Mouse (Mus musculus) E14TG2a.4 (cell line): ENCODE measurements around the gene Cenpm.

Experiments used
- H3K27me3 ChIP-seq: 2 replicates; pipeline ENCODE4 v1.6.1; 2014; ENCODE audit warnings: low read length, control low read depth; ENCODE audit not compliant: insufficient read depth
- H3K36me3 ChIP-seq: 2 replicates; pipeline ENCODE4 v1.6.1; 2014; ENCODE audit warnings: low read length, control low read depth; ENCODE audit not compliant: insufficient read depth
- H3K4me1 ChIP-seq: replicated peaks from 2 replicates; pipeline ENCODE4 v1.6.1; 2014; ENCODE audit warnings: low read depth, low read length, control low read depth
- H3K4me3 ChIP-seq: replicated peaks from 2 replicates; pipeline ENCODE4 v1.5.1; 2014; ENCODE audit warnings: mild to moderate bottlenecking, low read length
- H3K9me3 ChIP-seq: 2 replicates; pipeline ENCODE4 v1.6.1; 2014; ENCODE audit warnings: low read length, control low read depth
- CTCF ChIP-seq: conservative IDR thresholded peaks from 2 replicates; pipeline ENCODE4 v1.5.1; 2014; ENCODE audit warnings: low read length
- NANOG ChIP-seq: IDR thresholded peaks from 2 replicates; pipeline ENCODE4 v1.6.1; 2014; ENCODE audit warnings: borderline replicate concordance, low read length, mixed read lengths
- POU5F1 ChIP-seq: IDR thresholded peaks from 2 replicates; pipeline ENCODE4 v1.6.1; 2014; ENCODE audit warnings: low read length, borderline replicate concordance

Cenpm gene

GRCm38 (mm10) chr15:82223251-82223650 lies 21.3 kb downstream of the Cenpm start:
- TF ChIP-seq POU5F1 (no peak), NANOG (no peak), CTCF (no peak)
- Histone ChIP-seq H3K27me3 (peaks cover 46% of the 10 kb centered on the region), H3K4me1 (peaks cover 76% of the 10 kb centered on the region), H3K36me3 (no peaks in the 10 kb centered on the region), H3K9me3 (no peaks in the 10 kb centered on the region), H3K4me3 (no peak overlapping the region)

GRCm38 (mm10) chr15:82221104-82221860 lies 23.3 kb downstream of the Cenpm start:
- no peak for TF ChIP-seq NANOG
- TF ChIP-seq CTCF = peak; percentile 71
- Histone ChIP-seq H3K36me3 (no peaks in the 10 kb centered on the region), H3K4me1 (peaks cover 91% of the 10 kb centered on the region), H3K9me3 (no peaks in the 10 kb centered on the region), H3K27me3 (peaks cover 58% of the 10 kb centered on the region), H3K4me3 (peak overlapping the region; percentile 8; the same call in 1 of the 2 replicates)

GRCm38 (mm10) chr15:82220003-82220675 lies 24.4 kb downstream of the Cenpm start:
- TF ChIP-seq NANOG = no peak
- TF ChIP-seq POU5F1 = no peak
- TF ChIP-seq CTCF = no peak
- Histone ChIP-seq H3K9me3 (no peaks in the 10 kb centered on the region), H3K4me3 (0 out of 2 replicates have a peak overlapping the region, but pooled peaks have one; percentile 8), H3K36me3 (no peaks in the 10 kb centered on the region), H3K27me3 (peaks cover 58% of the 10 kb centered on the region), H3K4me1 (peaks cover 91% of the 10 kb centered on the region)

GRCm38 (mm10) chr15:82218778-82219666 lies 25.5 kb downstream of the Cenpm start:
- Histone ChIP-seq H3K4me3 (peak overlapping the region; percentile 43), H3K36me3 (no peaks in the 10 kb centered on the region), H3K4me1 (peaks cover 85% of the 10 kb centered on the region), H3K27me3 (peaks cover 56% of the 10 kb centered on the region), H3K9me3 (no peaks in the 10 kb centered on the region)
- no peak; the same call in 1 of the 2 replicates for TF ChIP-seq POU5F1
- no peak for TF ChIP-seq CTCF
- no peak for TF ChIP-seq NANOG

- Histone ChIP-seq H3K4me3 (peak overlapping the region; percentile 43; the same call in 1 of the 2 replicates), H3K36me3 (no peaks in the 10 kb centered on the region), H3K4me1 (peaks cover 86% of the 10 kb centered on the region), H3K9me3 (no peaks in the 10 kb centered on the region), H3K27me3 (peaks cover 59% of the 10 kb centered on the region)
- TF ChIP-seq POU5F1 (no peak), CTCF (no peak), NANOG (no peak)
Measured at GRCm38 (mm10) chr15:82217980-82218379, 26.6 kb downstream of the Cenpm start.

GRCm38 (mm10) chr15:82217039-82217438 lies 27.5 kb downstream of the Cenpm start:
- Histone ChIP-seq H3K36me3 (no peaks in the 10 kb centered on the region), H3K4me3 (peak overlapping the region; percentile 59), H3K27me3 (peaks cover 59% of the 10 kb centered on the region), H3K9me3 (no peaks in the 10 kb centered on the region), H3K4me1 (peaks cover 82% of the 10 kb centered on the region)
- TF ChIP-seq NANOG (no peak), CTCF (no peak), POU5F1 (no peak)

GRCm38 (mm10) chr15:82216142-82216827 lies 28.3 kb downstream of the Cenpm start:
- H3K4me3 ChIP-seq = peak overlapping the region; percentile 59
- peaks cover 79% of the 10 kb centered on the region for H3K4me1 ChIP-seq
- H3K27me3 ChIP-seq = peaks cover 67% of the 10 kb centered on the region
- no peaks in the 10 kb centered on the region for H3K9me3 ChIP-seq
- TF ChIP-seq CTCF (no peak), NANOG (no peak)
- no peaks in the 10 kb centered on the region for H3K36me3 ChIP-seq
